Mouse (Mus musculus) forebrain, embryonic 12.5 days (tissue): ENCODE data around the gene Vmn1r87. TPM values are rescaled to one million over a fixed set of nuclear protein-coding genes. Genes with fewer than 3 reads are reported as not detected.
"Not testable (repeated sequence)": the region's sequence is repeated elsewhere in the genome, so short reads cannot be mapped to it uniquely, and the experiment has no call there.

Experiments
- ATAC-seq: fragments of 200-750 bp; cut with Nextera tagmentation; 2 replicates; pipeline ENCODE4 v1.8.0; 2017; ENCODE audit warnings: moderate TSS enrichment; ENCODE audit not compliant: low FRiP score
- H3K27ac ChIP-seq: fragments of 300-500 bp; sonication (generic); 2 replicates; pipeline ENCODE4 v1.5.1; 2016; ENCODE audit warnings: mild to moderate bottlenecking
- H3K27me3 ChIP-seq: fragments of 300-500 bp; sonication (generic); 2 replicates; pipeline ENCODE4 v1.6.1; 2016; ENCODE audit warnings: mild to moderate bottlenecking
- H3K36me3 ChIP-seq: fragments of 300-500 bp; sonication (generic); replicated peaks from 2 replicates; pipeline ENCODE4 v1.6.1; 2016; ENCODE audit warnings: mild to moderate bottlenecking
- H3K4me1 ChIP-seq: fragments of 300-500 bp; sonication (generic); 2 replicates; pipeline ENCODE4 v1.6.1; 2016
- H3K4me2 ChIP-seq: fragments of 300-500 bp; sonication (generic); 2 replicates; pipeline ENCODE4 v1.6.1; 2016; ENCODE audit warnings: mild to moderate bottlenecking, moderate library complexity
- H3K4me3 ChIP-seq: fragments of 300-500 bp; sonication (generic); replicated peaks from 2 replicates; pipeline ENCODE4 v1.5.1; 2016; ENCODE audit warnings: mild to moderate bottlenecking
- H3K9ac ChIP-seq: fragments of 300-500 bp; sonication (generic); 2 replicates; pipeline ENCODE4 v1.6.1; 2016; ENCODE audit warnings: mild to moderate bottlenecking
- H3K9me3 ChIP-seq: fragments of 300-500 bp; sonication (generic); 2 replicates; pipeline ENCODE4 v1.6.1; 2016
- WGBS: fragments of 180-500 bp; shearing (Covaris S2); methylation state at CpG from one replicate; pipeline ENCODE4 v1.1.7; 2016; 5-methylcytosine and 5-hydroxymethylcytosine counted together
- polyA plus RNA-seq: library from polyadenylated mRNA; unstranded; fragments of >200 nt; fragmentation: Nextera tagmentation; extraction: Ambion mirVana; gene quantifications from 2 replicates; pipeline ENCODE4 v1.2.1, GENCODE M21; 2016

Vmn1r87 gene
- polyA plus RNA-seq, result not detected in 2 replicates

GRCm38 (mm10) chr7:13140057-13140456 is at the start of gene Vmn1r87:
Gene Vmn1r87 (minus strand): TSS chr7:13140157.
- no peak within 1 kb of the TSS for H3K9ac ChIP-seq
- 68% methylated on average over 1 of the region's 1 CpGs for WGBS
- no peak within 1 kb of the TSS for H3K27ac ChIP-seq
- H3K4me2 ChIP-seq, result no peak within 1 kb of the TSS
- no peak within 1 kb of the TSS for H3K4me3 ChIP-seq
- H3K9me3 ChIP-seq, result no peaks in the 10 kb centered on the region
- ATAC-seq, result no peak
- H3K27me3 ChIP-seq, result no peaks in the 10 kb centered on the region
- H3K4me1 ChIP-seq, result no peaks in the 10 kb centered on the region
- H3K36me3 ChIP-seq, result no peaks in the 10 kb centered on the region

GRCm38 (mm10) chr7:13159268-13159667 is 19.3 kb upstream of the Vmn1r87 start, which contains the start of gene Vmn1r88:
Gene Vmn1r88 (plus strand): TSS chr7:13159568.
- Histone ChIP-seq H3K27me3 (no peaks in the 10 kb centered on the region), H3K4me2 (no peak within 1 kb of the TSS), H3K9ac (no peak within 1 kb of the TSS), H3K4me1 (no peaks in the 10 kb centered on the region), H3K9me3 (0 out of 2 replicates have a peak, but pooled peaks cover under 1% of the 10 kb centered on the region), H3K4me3 (no peak within 1 kb of the TSS), H3K36me3 (no peaks in the 10 kb centered on the region), H3K27ac (no peak within 1 kb of the TSS)
- ATAC-seq, result no peak

GRCm38 (mm10) chr7:13137340-13137739 is 2.6 kb downstream of the Vmn1r87 start:
- no peak for ATAC-seq
- Histone ChIP-seq H3K4me2 (no peak overlapping the region), H3K4me3 (no peak overlapping the region), H3K27me3 (no peaks in the 10 kb centered on the region), H3K4me1 (no peaks in the 10 kb centered on the region), H3K9me3 (no peaks in the 10 kb centered on the region), H3K9ac (no peak overlapping the region), H3K27ac (no peak overlapping the region), H3K36me3 (no peaks in the 10 kb centered on the region)

- H3K27me3 ChIP-seq, result no peaks in the 10 kb centered on the region
These were observed 8.1 kb downstream of the Vmn1r87 start for GRCm38 (mm10) chr7:13131856-13132255.

GRCm38 (mm10) chr7:13123554-13124153 is 16.3 kb downstream of the Vmn1r87 start:
- not testable (repeated sequence) for H3K9me3 ChIP-seq, H3K4me1 ChIP-seq, H3K36me3 ChIP-seq, H3K9ac ChIP-seq, H3K27me3 ChIP-seq, H3K27ac ChIP-seq
- Histone ChIP-seq H3K4me2 (peak overlapping the region; percentile 48), H3K4me3 (peak overlapping the region; percentile 27)
- ATAC-seq, result peak; percentile 91
- WGBS, result 3% methylated on average over 22 of the region's 34 CpGs

More at GRCm38 (mm10) chr7:13131856-13132255, 8.1 kb downstream of the Vmn1r87 start:
- Histone ChIP-seq H3K36me3 (no peaks in the 10 kb centered on the region), H3K4me1 (no peaks in the 10 kb centered on the region), H3K9ac (no peak overlapping the region), H3K4me2 (no peak overlapping the region), H3K9me3 (no peaks in the 10 kb centered on the region), H3K4me3 (no peak overlapping the region), H3K27ac (no peak overlapping the region)
- ATAC-seq, result no peak
- WGBS, result 88% methylated on average over 2 of the region's 2 CpGs

GRCm38 (mm10) chr7:13119817-13120216 is 20.1 kb downstream of the Vmn1r87 start, which contains the start of gene Vmn1r86:
Gene Vmn1r86 (minus strand): TSS chr7:13119917.
- Histone ChIP-seq H3K27me3 (no peaks in the 10 kb centered on the region), H3K9ac (no peak within 1 kb of the TSS), H3K36me3 (no peaks in the 10 kb centered on the region), H3K4me1 (no peaks in the 10 kb centered on the region), H3K4me3 (no peak within 1 kb of the TSS), H3K4me2 (no peak within 1 kb of the TSS), H3K9me3 (no peaks in the 10 kb centered on the region), H3K27ac (no peak within 1 kb of the TSS)
- ATAC-seq, result no peak

GRCm38 (mm10) chr7:13095073-13095472 is 44.9 kb downstream of the Vmn1r87 start, which contains the start of gene Vmn1r85:
Gene Vmn1r85 (minus strand): TSS chr7:13095173.
- no peak for ATAC-seq
- Histone ChIP-seq H3K27ac (no peak within 1 kb of the TSS), H3K4me3 (no peak within 1 kb of the TSS), H3K9me3 (no peaks in the 10 kb centered on the region), H3K36me3 (no peaks in the 10 kb centered on the region), H3K27me3 (no peaks in the 10 kb centered on the region), H3K9ac (no peak within 1 kb of the TSS), H3K4me1 (no peaks in the 10 kb centered on the region), H3K4me2 (no peak within 1 kb of the TSS)
- 58% methylated on average over 3 of the region's 3 CpGs for WGBS

Other genes with a start within 250 kb of the Vmn1r87 start
- 13.8 and 15.8 TPM in 2 replicates for gene Zscan22, start 242.3 kb downstream of the Vmn1r87 start, polyA plus RNA-seq
- 585 and 638 TPM in 2 replicates for gene Rps5, start 217.9 kb downstream of the Vmn1r87 start, polyA plus RNA-seq
- 0.81 and 0.83 TPM in 2 replicates for gene Rnf225, start 212.7 kb downstream of the Vmn1r87 start, polyA plus RNA-seq
- gene Zfp324, start 174.3 kb downstream of the Vmn1r87 start, polyA plus RNA-seq, result 11.3 and 12.4 TPM in 2 replicates
- 15.3 and 15.7 TPM in 2 replicates for gene Zfp446, start 162.3 kb downstream of the Vmn1r87 start, polyA plus RNA-seq
- 0.14 and 0.18 TPM in 2 replicates for gene Slc27a5, start 142.0 kb downstream of the Vmn1r87 start, polyA plus RNA-seq
- 370 and 396 TPM in 2 replicates for gene Trim28, start 141.0 kb downstream of the Vmn1r87 start, polyA plus RNA-seq
- gene Zbtb45, start 130.1 kb downstream of the Vmn1r87 start, polyA plus RNA-seq, result 34.9 and 35.9 TPM in 2 replicates
- 127 and 132 TPM in 2 replicates for gene Chmp2a, start 105.3 kb downstream of the Vmn1r87 start, polyA plus RNA-seq
- gene Ube2m, start 101.9 kb downstream of the Vmn1r87 start, polyA plus RNA-seq, result 107 and 154 TPM in 2 replicates
- gene Mzf1, start 85.4 kb downstream of the Vmn1r87 start, polyA plus RNA-seq, result 5.3 and 5.4 TPM in 2 replicates
- gene Vmn1r85, start 45.0 kb downstream of the Vmn1r87 start, polyA plus RNA-seq, result not detected in 2 replicates
- gene Vmn1r86, start 20.2 kb downstream of the Vmn1r87 start, polyA plus RNA-seq, result not detected in 2 replicates
- 0.03 TPM in 1 of 2 replicates, not detected in the other for gene Vmn1r88, start 19.4 kb upstream of the Vmn1r87 start, polyA plus RNA-seq
- not detected in 2 replicates for gene Vmn1r89, start 72.9 kb upstream of the Vmn1r87 start, polyA plus RNA-seq
- gene Lig1, start 137.1 kb upstream of the Vmn1r87 start, polyA plus RNA-seq, result 137 and 140 TPM in 2 replicates
- 15.8 and 19.0 TPM in 2 replicates for gene Zswim9, start 138.6 kb upstream of the Vmn1r87 start, polyA plus RNA-seq
- gene Pla2g4c, start 184.5 kb upstream of the Vmn1r87 start, polyA plus RNA-seq, result 1.7 and 1.9 TPM in 2 replicates